Mouse (Mus musculus) midbrain, embryonic 16.5 days (tissue): Measurements from ENCODE around the gene Jakmip3. TPM values are rescaled to one million over a fixed set of nuclear protein-coding genes. Genes with fewer than 3 reads are reported as not detected.

Experiments
- ATAC-seq: fragments of 200-750 bp; cut with Nextera tagmentation; 2 replicates; pipeline ENCODE4 v1.8.0; 2017; ENCODE audit warnings: moderate TSS enrichment
- H3K27ac ChIP-seq: fragments of 300-500 bp; sonication (generic); 2 replicates; pipeline ENCODE4 v1.5.1; 2014; ENCODE audit warnings: mild to moderate bottlenecking, low read length, mixed read lengths
- H3K27me3 ChIP-seq: fragments of 300-500 bp; sonication (generic); 2 replicates; pipeline ENCODE4 v1.6.1; 2014; ENCODE audit warnings: low read depth, low read length, mixed read lengths; ENCODE audit not compliant: control insufficient read depth, insufficient read depth
- H3K36me3 ChIP-seq: fragments of 300-500 bp; sonication (generic); 2 replicates; pipeline ENCODE4 v1.6.1; 2014; ENCODE audit warnings: mild to moderate bottlenecking, low read length, moderate library complexity, mixed read lengths; ENCODE audit not compliant: control insufficient read depth, insufficient read depth
- H3K4me1 ChIP-seq: fragments of 300-500 bp; sonication (generic); 2 replicates; pipeline ENCODE4 v1.6.1; 2014; ENCODE audit warnings: mild to moderate bottlenecking, low read length, mixed read lengths; ENCODE audit not compliant: control insufficient read depth, insufficient read depth
- H3K4me2 ChIP-seq: fragments of 300-500 bp; sonication (generic); 2 replicates; pipeline ENCODE4 v1.6.1; 2014; ENCODE audit warnings: mild to moderate bottlenecking, low read length, mixed read lengths
- H3K4me3 ChIP-seq: fragments of 300-500 bp; sonication (generic); 2 replicates; pipeline ENCODE4 v1.5.1; 2014; ENCODE audit warnings: low read depth, mild to moderate bottlenecking, low read length, moderate library complexity, mixed read lengths
- H3K9ac ChIP-seq: fragments of 300-500 bp; sonication (generic); 2 replicates; pipeline ENCODE4 v1.6.1; 2014; ENCODE audit warnings: low read depth, low read length, mixed read lengths
- H3K9me3 ChIP-seq: fragments of 300-500 bp; sonication (generic); replicated peaks from 2 replicates; pipeline ENCODE4 v1.6.1; 2014; ENCODE audit warnings: mild to moderate bottlenecking, low read length, mixed read lengths; ENCODE audit not compliant: control insufficient read depth, poor library complexity, severe bottlenecking
- WGBS: fragments of 180-500 bp; shearing (Covaris S2); extraction: QIAGEN DNeasy Blood & Tissue Kit; methylation state at CpG from one replicate; pipeline ENCODE4 v1.1.7; 2014; 5-methylcytosine and 5-hydroxymethylcytosine counted together
- polyA plus RNA-seq: library from polyadenylated mRNA; unstranded; fragments of >200 nt; fragmentation: Nextera tagmentation; extraction: Ambion mirVana; gene quantifications from 2 replicates; pipeline ENCODE4 v1.2.1, GENCODE M21; 2015

The Jakmip3 gene
- polyA plus RNA-seq, 1 experiment from 2014 or later: 12.6 TPM

DNA sequence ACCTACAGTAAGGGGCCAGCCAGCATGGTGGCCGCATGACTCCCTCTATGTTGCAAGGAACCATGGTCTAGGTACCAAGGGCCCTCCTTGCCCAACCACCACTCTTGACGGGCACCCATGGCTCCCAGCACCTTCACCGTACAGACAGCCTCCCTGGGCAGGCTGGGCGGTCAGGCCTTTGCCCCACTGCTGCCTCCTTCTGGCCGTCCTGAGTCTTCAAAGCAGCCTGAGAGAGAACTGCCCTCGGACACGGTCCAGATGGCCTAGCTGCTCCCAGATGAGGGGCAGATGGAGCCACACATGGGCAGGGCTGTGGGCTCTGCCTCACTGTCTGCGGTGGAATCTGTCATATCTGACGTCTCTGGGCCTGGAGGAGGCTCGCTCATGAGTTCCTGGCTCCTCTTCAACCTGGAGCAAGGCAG lies 163.4 kb downstream of the Jakmip3 start:
- WGBS: 54% methylated on average over 10 of the region's 10 CpGs
- no peaks in the 10 kb centered on the region for H3K27me3 ChIP-seq
- H3K4me3 ChIP-seq: no peak overlapping the region
- H3K36me3 ChIP-seq: peaks cover 11% of the 10 kb centered on the region; the same call in 1 of the 2 replicates
- H3K9ac ChIP-seq: no peak overlapping the region
- no peak overlapping the region for H3K27ac ChIP-seq
- no peaks in the 10 kb centered on the region for H3K9me3 ChIP-seq
- ATAC-seq: no peak; the same call in 1 of the 2 replicates
- H3K4me1 ChIP-seq: peaks cover 2% of the 10 kb centered on the region; the same call in 1 of the 2 replicates
- H3K4me2 ChIP-seq: no peak overlapping the region

DNA sequence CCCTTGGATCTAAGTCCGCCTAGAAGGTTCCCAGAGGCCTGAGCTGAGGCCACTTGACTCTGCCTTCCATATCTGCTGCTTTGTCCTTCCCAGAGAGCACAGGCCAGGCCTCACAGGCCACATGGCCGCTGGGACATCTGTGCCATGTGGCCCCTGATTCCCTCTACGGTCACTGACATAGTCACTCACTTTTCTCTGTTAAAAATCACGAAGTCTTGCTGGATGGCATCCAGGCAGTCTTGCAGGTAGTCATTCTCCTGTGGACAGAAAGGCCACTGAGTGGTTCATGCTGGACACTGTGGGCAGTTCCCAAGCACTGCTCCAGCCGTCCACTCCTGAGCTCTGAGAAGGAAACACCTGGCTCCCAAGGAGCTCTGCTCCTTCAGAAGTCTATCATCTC lies 164.5 kb downstream of the Jakmip3 start:
- no peak for ATAC-seq
- no peaks in the 10 kb centered on the region for H3K27me3 ChIP-seq
- no peak overlapping the region for H3K27ac ChIP-seq
- 81% methylated on average over 5 of the region's 5 CpGs for WGBS
- H3K4me2 ChIP-seq: no peak overlapping the region
- peaks cover 2% of the 10 kb centered on the region; the same call in 1 of the 2 replicates for H3K4me1 ChIP-seq
- peaks cover 8% of the 10 kb centered on the region; the same call in 1 of the 2 replicates for H3K36me3 ChIP-seq
- no peak overlapping the region for H3K9ac ChIP-seq
- H3K9me3 ChIP-seq: no peaks in the 10 kb centered on the region
- H3K4me3 ChIP-seq: no peak overlapping the region

DNA sequence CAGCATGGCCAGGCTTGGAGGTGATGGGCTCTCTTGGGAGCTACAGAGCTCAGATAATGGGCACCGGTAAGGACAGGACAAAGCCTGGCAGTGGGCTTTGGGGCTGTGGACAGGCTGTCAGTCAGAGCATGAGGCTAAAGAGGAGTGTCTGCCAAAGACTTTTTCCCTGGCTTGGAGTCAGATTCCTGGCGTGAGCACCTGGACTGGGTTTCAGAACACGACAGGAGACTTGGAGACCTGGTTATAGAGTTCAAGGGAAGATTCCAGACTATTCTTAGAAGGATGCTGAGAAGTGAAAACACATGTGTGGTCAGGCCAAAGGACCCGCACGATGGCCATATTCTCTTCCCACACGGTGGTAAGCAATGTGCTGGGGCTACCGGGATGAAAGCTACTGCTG lies 165.2 kb downstream of the Jakmip3 start:
- ATAC-seq: no peak
- Histone ChIP-seq H3K4me2 (no peak overlapping the region), H3K4me3 (no peak overlapping the region), H3K9me3 (no peaks in the 10 kb centered on the region), H3K27me3 (no peaks in the 10 kb centered on the region), H3K9ac (no peak overlapping the region), H3K36me3 (peaks cover 2% of the 10 kb centered on the region; the same call in 1 of the 2 replicates), H3K27ac (no peak overlapping the region), H3K4me1 (peaks cover 2% of the 10 kb centered on the region; the same call in 1 of the 2 replicates)
- WGBS: 82% methylated on average over 7 of the region's 7 CpGs

DNA sequence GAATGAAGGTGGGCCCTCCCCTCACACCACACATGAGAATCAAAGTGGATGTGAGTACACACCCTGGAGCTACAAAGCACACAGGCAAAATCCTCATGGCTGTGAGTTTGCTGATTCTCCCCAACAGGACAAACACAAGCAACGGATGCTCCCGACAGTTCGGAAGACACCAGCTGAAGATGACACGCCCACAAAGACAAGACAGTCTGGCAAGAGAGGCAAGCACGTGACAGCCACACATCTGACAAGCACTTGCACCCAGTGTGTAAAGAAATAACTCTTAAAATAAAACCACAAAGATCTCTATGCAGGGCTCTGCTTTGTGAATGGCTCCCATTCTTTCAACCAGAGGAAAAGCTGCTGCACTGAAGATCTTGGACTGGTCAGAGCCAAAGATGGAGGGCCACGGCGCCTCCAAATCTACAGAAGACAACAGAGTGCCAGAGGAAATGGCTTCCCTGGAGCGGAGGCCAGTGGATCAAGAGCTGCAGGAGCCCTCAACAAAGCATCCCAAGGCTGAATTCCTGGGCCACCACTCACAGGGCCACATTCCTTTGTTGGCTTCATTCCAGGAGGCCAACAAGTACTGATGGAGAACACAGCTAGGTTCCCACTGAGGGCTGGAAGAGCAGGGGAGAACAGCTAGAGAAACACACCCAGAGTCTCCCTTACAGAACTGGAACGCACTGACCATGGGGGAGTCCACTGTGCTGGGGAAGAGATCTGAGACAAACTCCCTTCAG lies 167.5 kb downstream of the Jakmip3 start:
- Histone ChIP-seq H3K27me3 (no peaks in the 10 kb centered on the region), H3K36me3 (no peaks in the 10 kb centered on the region), H3K27ac (no peak overlapping the region), H3K4me2 (no peak overlapping the region), H3K4me3 (no peak overlapping the region), H3K4me1 (no peaks in the 10 kb centered on the region), H3K9ac (no peak overlapping the region), H3K9me3 (no peaks in the 10 kb centered on the region)
- WGBS: 83% methylated on average over 9 of the region's 9 CpGs
- ATAC-seq: no peak

DNA sequence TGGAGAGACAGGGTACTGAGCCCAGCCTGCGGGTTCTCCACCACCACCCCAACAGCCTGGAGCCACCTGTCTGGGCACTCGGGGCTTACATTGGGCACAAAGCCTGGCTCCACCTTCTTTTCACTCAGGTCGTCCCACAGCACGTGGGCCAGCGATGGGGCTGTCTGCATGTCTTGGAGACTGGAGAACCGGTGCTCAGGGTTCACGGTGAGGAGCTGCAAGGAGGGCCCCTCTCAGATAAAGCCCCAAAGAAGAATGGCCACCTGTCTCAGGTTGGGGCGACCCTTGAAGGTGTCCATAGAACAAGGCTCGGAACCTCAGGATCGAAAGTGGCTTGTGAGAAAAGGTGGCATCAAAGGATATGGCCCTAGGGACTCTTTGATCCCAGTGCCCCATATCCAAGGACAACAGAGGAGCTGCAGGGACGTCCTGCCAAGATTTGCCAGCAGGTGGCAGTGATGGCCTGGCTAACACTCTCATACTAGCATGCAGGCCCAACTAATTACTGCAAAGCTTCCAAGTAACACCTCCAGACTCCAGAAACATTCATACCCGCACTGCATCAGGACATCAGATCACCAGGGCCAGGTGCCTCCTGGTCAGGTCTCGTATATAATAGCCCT lies 178.7 kb downstream of the Jakmip3 start:
- no peaks in the 10 kb centered on the region for H3K4me1 ChIP-seq
- H3K4me2 ChIP-seq: no peak overlapping the region
- no peak overlapping the region for H3K4me3 ChIP-seq
- H3K27ac ChIP-seq: no peak overlapping the region
- no peak overlapping the region for H3K9ac ChIP-seq
- peak; percentile 89 for ATAC-seq
- WGBS: 42% methylated on average over 13 of the region's 13 CpGs
- peaks cover 4% of the 10 kb centered on the region; the same call in 1 of the 2 replicates for H3K27me3 ChIP-seq
- H3K36me3 ChIP-seq: no peaks in the 10 kb centered on the region
- H3K9me3 ChIP-seq: no peaks in the 10 kb centered on the region

DNA sequence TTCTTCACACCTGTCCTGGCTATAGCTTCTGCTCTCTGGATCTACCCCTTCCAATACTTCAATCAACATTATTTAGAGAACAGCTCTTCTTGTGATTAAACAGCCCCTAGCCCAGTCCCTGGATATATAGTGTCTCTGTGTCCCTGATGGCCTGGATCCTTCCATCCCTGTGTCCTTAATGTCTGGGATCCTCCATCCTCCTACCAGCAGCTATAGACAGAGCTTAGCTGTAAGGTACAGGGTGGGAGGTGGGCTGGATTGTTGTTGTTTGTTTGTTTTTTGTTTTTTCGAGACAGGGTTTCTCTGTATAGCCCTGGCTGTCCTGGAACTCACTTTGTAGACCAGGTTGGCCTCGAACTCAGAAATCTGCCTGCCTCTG lies 179.2 kb downstream of the Jakmip3 start:
- Histone ChIP-seq H3K9ac (no peak overlapping the region), H3K27me3 (peaks cover 4% of the 10 kb centered on the region; the same call in 1 of the 2 replicates), H3K9me3 (no peaks in the 10 kb centered on the region), H3K36me3 (no peaks in the 10 kb centered on the region), H3K27ac (no peak overlapping the region), H3K4me3 (no peak overlapping the region), H3K4me1 (no peaks in the 10 kb centered on the region), H3K4me2 (no peak overlapping the region)
- ATAC-seq: no peak
- WGBS: 56% methylated on average over 2 of the region's 2 CpGs

DNA sequence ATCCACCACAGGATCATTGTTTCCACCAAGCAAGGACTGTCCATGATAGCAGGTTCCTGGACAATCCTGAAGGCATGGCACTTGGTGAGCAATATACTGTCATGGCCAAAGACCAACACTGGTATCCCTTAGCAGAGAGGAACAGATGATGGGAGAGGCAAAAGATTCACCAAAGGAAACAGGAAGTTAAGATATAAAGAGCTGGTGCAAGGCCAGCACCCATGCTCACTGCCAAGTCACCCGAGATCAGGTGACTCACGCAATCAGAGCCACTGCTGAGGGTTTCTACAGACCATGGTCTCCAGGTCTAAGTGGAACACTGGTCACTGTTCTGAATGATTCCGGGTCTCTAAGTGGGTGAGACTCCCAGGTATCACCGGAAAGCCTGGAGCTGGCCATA lies 185.4 kb downstream of the Jakmip3 start:
- Histone ChIP-seq H3K27me3 (no peaks in the 10 kb centered on the region), H3K9ac (no peak overlapping the region), H3K4me2 (no peak overlapping the region), H3K4me1 (peaks cover 7% of the 10 kb centered on the region; the same call in 1 of the 2 replicates), H3K27ac (no peak overlapping the region), H3K4me3 (no peak overlapping the region), H3K9me3 (no peaks in the 10 kb centered on the region), H3K36me3 (no peaks in the 10 kb centered on the region)
- ATAC-seq: no peak
- 90% methylated on average over 4 of the region's 4 CpGs for WGBS

DNA sequence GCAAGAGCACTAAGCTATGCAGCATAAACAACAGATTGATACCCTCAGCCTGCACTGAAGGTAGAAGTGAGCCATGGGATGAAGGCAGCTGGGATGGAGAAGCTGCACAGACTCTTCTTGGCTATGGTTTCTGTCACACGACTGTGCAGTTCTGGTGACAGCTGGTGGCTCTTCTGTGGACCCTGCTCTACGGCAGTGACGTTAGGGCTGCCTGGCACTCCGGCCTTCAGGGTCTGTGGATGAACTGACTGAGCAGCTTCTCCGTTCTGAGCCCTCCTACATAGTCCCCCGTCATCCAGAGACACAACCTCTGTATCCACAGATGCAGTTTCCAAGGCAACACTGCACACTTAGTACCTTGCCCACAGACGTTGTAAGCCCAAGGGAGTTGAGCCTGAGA lies 186.0 kb downstream of the Jakmip3 start:
- WGBS: 68% methylated on average over 7 of the region's 7 CpGs
- Histone ChIP-seq H3K27ac (no peak overlapping the region), H3K27me3 (no peaks in the 10 kb centered on the region), H3K4me3 (no peak overlapping the region), H3K4me2 (no peak overlapping the region), H3K36me3 (no peaks in the 10 kb centered on the region), H3K4me1 (peaks cover 7% of the 10 kb centered on the region; the same call in 1 of the 2 replicates), H3K9me3 (no peaks in the 10 kb centered on the region), H3K9ac (no peak overlapping the region)
- ATAC-seq: no peak

DNA sequence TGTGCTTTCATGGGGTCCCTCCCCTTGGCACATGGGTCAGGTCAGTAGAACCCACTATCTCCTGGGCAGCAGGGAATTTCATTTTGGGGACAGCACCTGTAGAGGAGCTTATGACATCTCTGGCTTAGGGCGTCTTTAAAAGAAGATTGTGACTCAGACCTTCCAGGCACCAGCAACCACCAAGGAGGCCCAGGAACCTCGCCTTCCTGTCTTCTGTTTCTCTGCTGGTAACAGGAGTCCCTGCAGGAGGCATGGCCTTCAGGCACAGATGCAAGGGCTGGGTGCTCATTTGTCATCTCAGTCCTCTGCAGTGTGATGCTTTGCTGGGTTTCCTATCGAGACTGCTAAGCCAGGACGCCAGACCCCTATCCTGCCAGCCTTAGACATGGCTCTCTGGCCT lies 188.5 kb downstream of the Jakmip3 start:
- ATAC-seq: no peak
- Histone ChIP-seq H3K9ac (no peak overlapping the region), H3K4me2 (no peak overlapping the region), H3K9me3 (no peaks in the 10 kb centered on the region), H3K36me3 (no peaks in the 10 kb centered on the region), H3K27me3 (no peaks in the 10 kb centered on the region), H3K4me1 (peaks cover 7% of the 10 kb centered on the region; the same call in 1 of the 2 replicates), H3K4me3 (no peak overlapping the region), H3K27ac (no peak overlapping the region)
- 75% methylated on average over 4 of the region's 4 CpGs for WGBS
